Mouse (Mus musculus) urinary bladder, postnatal 4 days (tissue): Measurements from ENCODE around the gene Chuk.
A peak's percentile ranks its signal among the peaks of the same experiment; 100 is the strongest.

Experiments
- DNase-seq, 2 experiments: peaks; one replicate each; pipeline ENCODE4 v3.0.0; 2021 to 2022; ENCODE audit warnings: low spot score in 2 of 2

Chuk gene

GRCm38 (mm10) chr19:44107661-44108521, 611 bp upstream of the Chuk start:
- no peak for DNase-seq

- DNase-seq = no peak
These were observed 2.9 kb downstream of the Chuk start for GRCm38 (mm10) chr19:44104393-44104792.

GRCm38 (mm10) chr19:44103001-44103400, 4.3 kb downstream of the Chuk start:
- no peak for DNase-seq

GRCm38 (mm10) chr19:44100840-44101239, 6.4 kb downstream of the Chuk start:
- no peak for DNase-seq

GRCm38 (mm10) chr19:44086278-44086677, 21.0 kb downstream of the Chuk start:
- DNase-seq = no peak

- DNase-seq = no peak
These were observed 26.4 kb downstream of the Chuk start for GRCm38 (mm10) chr19:44080920-44081319.

- DNase-seq = no peak
These were observed 27.3 kb downstream of the Chuk start for GRCm38 (mm10) chr19:44080023-44080422.

- DNase-seq = no peak
These were observed 30.3 kb downstream of the Chuk start for GRCm38 (mm10) chr19:44077024-44077423.

- DNase-seq = no peak
These were observed 30.8 kb downstream of the Chuk start for GRCm38 (mm10) chr19:44076457-44076856.

- no peak for DNase-seq
These were observed 32.3 kb downstream of the Chuk start for GRCm38 (mm10) chr19:44074986-44075385.

GRCm38 (mm10) chr19:44071166-44071565, 36.1 kb downstream of the Chuk start:
- no peak for DNase-seq

GRCm38 (mm10) chr19:44069914-44070232, 37.4 kb downstream of the Chuk start:
- DNase-seq = no peak

- DNase-seq = peak; percentile 88 to 91
These were observed 38.0 kb downstream of the Chuk start, which contains the start of gene Erlin1 for GRCm38 (mm10) chr19:44069121-44069913. Erlin1 (minus strand) TSS chr19:44069785.

- no peak for DNase-seq
These were observed 39.0 kb downstream of the Chuk start for GRCm38 (mm10) chr19:44068232-44068631.

- no peak for DNase-seq
These were observed 39.8 kb downstream of the Chuk start for GRCm38 (mm10) chr19:44067323-44068049.

- no peak for DNase-seq
These were observed 42.5 kb downstream of the Chuk start for GRCm38 (mm10) chr19:44064734-44065133.

GRCm38 (mm10) chr19:44063773-44064172, 43.5 kb downstream of the Chuk start:
- DNase-seq = no peak

GRCm38 (mm10) chr19:44060226-44060625, 47.1 kb downstream of the Chuk start:
- DNase-seq = no peak

GRCm38 (mm10) chr19:44055173-44055826, 52.0 kb downstream of the Chuk start:
- no peak for DNase-seq

GRCm38 (mm10) chr19:44050388-44050787, 56.9 kb downstream of the Chuk start:
- no peak for DNase-seq

GRCm38 (mm10) chr19:44049282-44049681, 58.0 kb downstream of the Chuk start:
- DNase-seq = no peak

GRCm38 (mm10) chr19:44045847-44046246, 61.4 kb downstream of the Chuk start:
- no peak for DNase-seq
